Comparison of ENCODE assay signal across 29 mouse cellular contexts in the genomic region with DNA sequence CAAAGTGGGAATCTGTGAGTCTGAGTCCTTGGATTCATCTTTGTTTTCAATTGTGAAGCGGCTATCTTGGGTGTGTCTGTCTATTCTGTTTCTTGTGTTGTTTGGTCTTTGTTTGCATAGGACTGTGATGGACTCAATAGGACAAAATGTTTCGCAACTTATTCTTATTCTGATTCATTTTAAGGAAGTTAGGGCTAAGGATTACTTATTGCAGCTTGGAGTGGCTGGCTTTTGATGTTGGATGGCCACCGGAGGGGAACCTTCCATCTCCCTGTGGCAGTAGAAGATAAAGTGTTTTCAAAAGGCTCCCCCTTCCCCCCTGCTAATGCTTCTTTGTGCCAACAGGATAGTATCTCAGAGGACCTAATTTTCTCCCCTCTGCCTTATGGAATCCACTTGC. TPM values are rescaled to one million over a fixed set of nuclear protein-coding genes. Genes with fewer than 3 reads are reported as not detected.
DNase-seq lines count a peak whose midpoint lies in the region; ATAC-seq and TF ChIP-seq lines count a peak whose summit lies in the region.
"Had no signal": no experiment of that assay in that cellular context is flagged by ENCODE, and none has a peak within 500 bp of the region (broad histone marks: within the 10 kb centered on the region; RNA-seq: fewer than 3 reads in every experiment).

No protein-coding gene starts in this region.

- no peaks in the 10 kb centered on the region for H3K4me1 ChIP-seq in lung, adult 2 months (ENCODE audit: control insufficient read depth, insufficient read depth, low read length)
- H3K4me1 ChIP-seq in kidney, embryonic 14.5 days (ENCODE audit: control insufficient read depth, insufficient read depth, low read length): no peaks in the 10 kb centered on the region
- H3K4me1 ChIP-seq: embryonic facial prominence, embryonic 10.5 days; embryonic facial prominence, embryonic 13.5 days; forebrain, embryonic 12.5 days; forebrain, embryonic 15.5 days had no signal

- no peak overlapping the region for H3K27ac ChIP-seq in kidney, embryonic 14.5 days (ENCODE audit: low read depth, low read length)
- H3K27ac ChIP-seq: embryonic facial prominence, embryonic 10.5 days; embryonic facial prominence, embryonic 13.5 days; forebrain, embryonic 12.5 days; forebrain, embryonic 15.5 days; heart, embryonic 13.5 days; hindbrain, embryonic 14.5 days; hindbrain, postnatal 0 days had no signal

- WGBS in lung, adult 2 months: 73% methylated on average over 3 of the region's 3 CpGs
- 85% methylated on average over 3 of the region's 3 CpGs for WGBS in kidney, embryonic 14.5 days

- no peaks in the 10 kb centered on the region for H3K9me3 ChIP-seq in kidney, embryonic 14.5 days (ENCODE audit: control insufficient read depth, low read length)
- H3K9me3 ChIP-seq: embryonic facial prominence, embryonic 13.5 days; forebrain, embryonic 12.5 days; forebrain, embryonic 15.5 days; heart, embryonic 13.5 days had no signal

- peak; percentile 6 for DNase-seq in lung, postnatal 36 days
- DNase-seq in lung, adult 2 months: no peak
- peak; percentile 47 for DNase-seq in ZHBTc4 (ENCODE audit: low read depth, low spot score)
- no peak for DNase-seq in spleen, adult 12 weeks (ENCODE audit: low spot score)
- DNase-seq in left cerebral cortex, adult 8-10 months (ENCODE audit: low spot score in 2 of 2): no peak
- DNase-seq: adrenal gland, adult 2 months; adrenal gland, postnatal 25 days; cerebellum, adult 11-12 months; cerebellum, adult 8-10 months; cerebellum, postnatal 25 days; embryo, embryonic 11 days; gastrocnemius, postnatal 10 days; gastrocnemius, postnatal 36 days; heart, adult 18-20 months; heart, postnatal 14 days; heart, postnatal 4 days had no signal

- H3K27me3 ChIP-seq in kidney, embryonic 14.5 days (ENCODE audit: control insufficient read depth, insufficient read depth, low read length): no peaks in the 10 kb centered on the region
- H3K27me3 ChIP-seq: embryonic facial prominence, embryonic 13.5 days; forebrain, embryonic 12.5 days; forebrain, embryonic 15.5 days; heart, embryonic 13.5 days had no signal

- H3K4me2 ChIP-seq in kidney, embryonic 14.5 days (replicated peaks; ENCODE audit: low read depth, low read length): no peak overlapping the region
- H3K4me2 ChIP-seq: embryonic facial prominence, embryonic 13.5 days; forebrain, embryonic 12.5 days; forebrain, embryonic 15.5 days; heart, embryonic 13.5 days; hindbrain, embryonic 14.5 days had no signal

- H3K4me3 ChIP-seq in lung, adult 2 months (replicated peaks; ENCODE audit: extremely low read depth, low read depth, low read length): no peak overlapping the region
- H3K4me3 ChIP-seq in kidney, embryonic 14.5 days (ENCODE audit: low read length): no peak overlapping the region
- H3K4me3 ChIP-seq: embryonic facial prominence, embryonic 10.5 days; embryonic facial prominence, embryonic 13.5 days; erythroblast, embryonic 14.5 days; forebrain, embryonic 12.5 days; forebrain, embryonic 15.5 days; heart, embryonic 13.5 days had no signal

- no peaks in the 10 kb centered on the region for H3K36me3 ChIP-seq in kidney, embryonic 14.5 days (ENCODE audit: control insufficient read depth, insufficient read depth, low read length)
- H3K36me3 ChIP-seq: embryonic facial prominence, embryonic 10.5 days; embryonic facial prominence, embryonic 13.5 days; forebrain, embryonic 12.5 days; forebrain, embryonic 15.5 days; heart, embryonic 13.5 days had no signal

- TF ChIP-seq CTCF in lung, adult 2 months (IDR thresholded peaks at IDR 0.05; ENCODE audit: insufficient read depth, low read length): no peak

- TF ChIP-seq POLR2A in lung, adult 2 months (IDR thresholded peaks at IDR 0.05; ENCODE audit: borderline replicate concordance, extremely low read depth, low read depth, low read length): no peak

- peak; percentile 97 for ATAC-seq in megakaryocyte, adult 5-6 weeks (ENCODE audit: poor library complexity, severe bottlenecking)
- no peak for ATAC-seq in kidney, embryonic 14.5 days (ENCODE audit: low FRiP score, low TSS enrichment)
- ATAC-seq: CD4-positive, CD25-positive, alpha-beta regulatory T cell, adult 4 months; forebrain, embryonic 15.5 days; hindbrain, postnatal 0 days; inflammation-experienced regulatory T-cells, adult 6 months; intestine, embryonic 16.5 days had no signal

- no peak overlapping the region for H3K9ac ChIP-seq in kidney, embryonic 14.5 days (ENCODE audit: low read depth, low read length)
- H3K9ac ChIP-seq: embryonic facial prominence, embryonic 13.5 days; forebrain, embryonic 12.5 days; forebrain, embryonic 15.5 days; heart, embryonic 13.5 days; hindbrain, embryonic 14.5 days had no signal

RNA-seq across cellular contexts. Expression of gene Tmem72, which starts 39.7 kb away (rescaled TPM):
- 0.04 TPM in 1 of 2 replicates, not detected in the other for polyA plus RNA-seq in lung, adult 2 months (2012; rRNA removed)
- total RNA-seq in megakaryocyte, adult 5-6 weeks (2015): 0.13 and 0.21 TPM in 2 replicates
- 0.12 and 0.33 TPM in 2 replicates for total RNA-seq in megakaryocyte, adult 5-6 weeks (2017)
- total RNA-seq in left cerebral cortex, adult 8-10 months (2022): 1 to 10 TPM in 2 of 4 experiments, under 1 TPM in 2; 0.28 to 4.4 (median 1.0) TPM
- polyA plus RNA-seq in kidney, embryonic 14.5 days (2014; fragmentation: Nextera tagmentation; extraction: Ambion mirVana): 1.4 and 1.8 TPM in 2 replicates
- polyA plus RNA-seq: erythroblast, embryonic 14.5 days had no signal

Comparison
In these comparisons a context has a peak if more than half of its experiments do, and no peak if none do; other contexts are left out.
1. DNase-seq: peak in lung, postnatal 36 days (single experiment) and ZHBTc4 (single experiment); none in lung, adult 2 months (single experiment), spleen, adult 12 weeks (single experiment) and left cerebral cortex, adult 8-10 months (0 of 2).